Mouse (Mus musculus): ENCODE results near the gene Foxn3.

The Foxn3 gene

GRCm38 (mm10) chr12:99356660-99357059, 206.7 kb downstream of the Foxn3 start:
- no peak for DNase-seq (ENCODE audit: low read depth, low spot score)

GRCm38 (mm10) chr12:99353692-99354091, 209.7 kb downstream of the Foxn3 start:
- no peak for DNase-seq (ENCODE audit: low read depth, low spot score)

- DNase-seq (ENCODE audit: low read depth, low spot score) = peak; percentile 46
These were observed 210.8 kb downstream of the Foxn3 start for GRCm38 (mm10) chr12:99352583-99352982.

GRCm38 (mm10) chr12:99352136-99352535, 211.2 kb downstream of the Foxn3 start:
- DNase-seq (ENCODE audit: low read depth, low spot score) = no peak

- DNase-seq (ENCODE audit: low read depth, low spot score) = no peak
These were observed 211.7 kb downstream of the Foxn3 start for GRCm38 (mm10) chr12:99351731-99352130.

GRCm38 (mm10) chr12:99349650-99349997, 213.8 kb downstream of the Foxn3 start:
- no peak for DNase-seq (ENCODE audit: low read depth, low spot score)

- DNase-seq (ENCODE audit: low read depth, low spot score) = no peak
These were observed 214.3 kb downstream of the Foxn3 start for GRCm38 (mm10) chr12:99348940-99349649.

GRCm38 (mm10) chr12:99347512-99347911, 215.9 kb downstream of the Foxn3 start:
- DNase-seq (ENCODE audit: low read depth, low spot score) = no peak

- no peak for DNase-seq (ENCODE audit: low read depth, low spot score)
These were observed 216.4 kb downstream of the Foxn3 start for GRCm38 (mm10) chr12:99346982-99347381.

GRCm38 (mm10) chr12:99345323-99345722, 218.1 kb downstream of the Foxn3 start:
- DNase-seq (ENCODE audit: low read depth, low spot score) = peak; percentile 72

GRCm38 (mm10) chr12:99343378-99343777, 220.0 kb downstream of the Foxn3 start:
- DNase-seq (ENCODE audit: low read depth, low spot score) = no peak

- peak; percentile 45 for DNase-seq (ENCODE audit: low read depth, low spot score)
These were observed 221.2 kb downstream of the Foxn3 start for GRCm38 (mm10) chr12:99342160-99342559.

- no peak for DNase-seq (ENCODE audit: low read depth, low spot score)
These were observed 221.6 kb downstream of the Foxn3 start for GRCm38 (mm10) chr12:99341751-99342150.

- no peak for DNase-seq (ENCODE audit: low read depth, low spot score)
These were observed 222.8 kb downstream of the Foxn3 start for GRCm38 (mm10) chr12:99340418-99341182.

GRCm38 (mm10) chr12:99339640-99340325, 223.6 kb downstream of the Foxn3 start:
- peak; percentile 98 for DNase-seq (ENCODE audit: low read depth, low spot score)

GRCm38 (mm10) chr12:99338754-99339153, 224.6 kb downstream of the Foxn3 start:
- DNase-seq (ENCODE audit: low read depth, low spot score) = no peak

- DNase-seq (ENCODE audit: low read depth, low spot score) = no peak
These were observed 226.3 kb downstream of the Foxn3 start for GRCm38 (mm10) chr12:99337171-99337435.

GRCm38 (mm10) chr12:99336349-99337170, 226.8 kb downstream of the Foxn3 start:
- DNase-seq (ENCODE audit: low read depth, low spot score) = peak; percentile 97

GRCm38 (mm10) chr12:99335628-99336027, 227.8 kb downstream of the Foxn3 start:
- no peak for DNase-seq (ENCODE audit: low read depth, low spot score)

GRCm38 (mm10) chr12:99334026-99334425, 229.4 kb downstream of the Foxn3 start:
- no peak for DNase-seq (ENCODE audit: low read depth, low spot score)

GRCm38 (mm10) chr12:99333304-99333968, 229.9 kb downstream of the Foxn3 start:
- DNase-seq (ENCODE audit: low read depth, low spot score) = peak; percentile 56
